Mouse (Mus musculus) brain, adult 2 months (tissue): ENCODE measurements at regions not wholly inside any gene's neighbourhood (a gene's known extent, or its start where the extent isn't known, plus 50 kb on each side); places are given as distances from the start of the nearest gene placed in this dataset.

Experiments
- DNase-seq: peaks from one replicate; pipeline ENCODE4 v3.0.0; 2011; ENCODE audit warnings: low read depth, low spot score

DNA sequence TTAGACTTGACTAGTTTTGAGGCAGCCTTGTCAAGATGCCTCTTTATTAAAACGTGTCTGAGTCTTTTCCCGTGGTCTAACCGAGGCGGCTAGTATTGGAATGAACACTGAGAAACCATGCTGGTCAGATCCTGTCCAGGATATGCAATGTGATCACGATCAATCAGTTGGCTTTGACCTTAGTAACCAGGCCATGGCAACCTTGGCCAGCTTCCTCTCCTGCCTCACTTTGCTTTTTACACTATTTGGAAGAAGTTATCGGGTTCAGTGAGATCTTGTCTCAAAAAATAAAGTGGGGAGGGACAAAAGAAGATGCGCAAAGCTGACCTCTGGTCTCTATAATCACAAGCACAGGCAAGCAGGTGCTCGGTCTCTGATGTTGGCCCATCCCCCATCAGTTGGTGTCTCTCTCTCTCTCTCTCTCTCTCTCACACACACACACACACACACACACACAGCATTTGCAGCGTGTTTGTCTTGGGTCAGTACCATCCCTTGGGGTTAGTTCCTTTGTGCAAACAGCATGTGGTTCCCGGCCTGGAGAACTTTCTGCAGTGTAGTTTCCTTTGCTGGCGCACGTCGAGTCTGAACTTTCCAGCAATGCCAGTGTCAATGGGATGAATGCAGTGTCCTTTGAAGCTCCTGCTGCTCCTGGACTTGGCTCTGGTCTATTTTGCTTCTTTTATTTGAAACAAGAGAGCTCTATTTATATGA, 117.6 kb upstream of the Spdye4c start:
- DNase-seq = no peak

DNA sequence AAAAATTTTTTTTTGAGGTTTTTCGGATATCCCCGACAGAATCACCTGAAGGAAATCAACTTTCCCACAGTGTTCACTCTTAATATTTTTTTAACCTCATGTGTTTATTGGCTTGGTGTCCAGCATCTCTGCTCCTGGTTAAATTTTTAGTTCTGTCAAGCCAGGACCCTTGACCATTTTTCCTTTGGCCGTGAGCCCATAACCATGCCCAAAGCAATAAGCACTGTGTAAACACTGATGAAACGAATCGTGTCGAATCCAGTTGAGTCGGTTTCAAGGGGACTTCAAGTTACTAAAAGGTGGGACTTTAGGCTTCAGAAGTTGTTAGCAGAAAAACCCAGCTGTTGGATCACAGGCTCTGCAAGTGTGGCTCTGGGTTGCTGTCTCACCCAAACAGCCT, 117.0 kb upstream of the Spdye4c start:
- no peak for DNase-seq

DNA sequence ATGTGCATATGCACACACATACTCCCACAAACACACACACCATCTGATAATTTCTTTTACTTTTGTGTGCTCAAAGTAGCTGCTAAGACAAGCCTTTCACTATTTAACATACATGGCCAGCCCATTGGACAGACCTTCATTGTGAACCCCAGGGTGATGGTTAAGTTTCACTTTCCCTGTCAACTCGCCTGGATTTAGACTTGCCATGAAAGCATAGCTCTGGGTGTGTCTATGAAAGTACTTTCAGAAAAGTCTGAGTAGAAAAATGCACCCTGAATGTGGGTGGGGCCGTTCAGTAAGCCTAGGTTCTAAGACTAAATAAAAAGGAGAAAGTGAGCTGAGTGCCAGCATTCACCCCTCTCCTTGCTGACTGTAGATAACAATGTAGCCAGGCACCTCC, 113.8 kb upstream of the Spdye4c start:
- DNase-seq = no peak

DNA sequence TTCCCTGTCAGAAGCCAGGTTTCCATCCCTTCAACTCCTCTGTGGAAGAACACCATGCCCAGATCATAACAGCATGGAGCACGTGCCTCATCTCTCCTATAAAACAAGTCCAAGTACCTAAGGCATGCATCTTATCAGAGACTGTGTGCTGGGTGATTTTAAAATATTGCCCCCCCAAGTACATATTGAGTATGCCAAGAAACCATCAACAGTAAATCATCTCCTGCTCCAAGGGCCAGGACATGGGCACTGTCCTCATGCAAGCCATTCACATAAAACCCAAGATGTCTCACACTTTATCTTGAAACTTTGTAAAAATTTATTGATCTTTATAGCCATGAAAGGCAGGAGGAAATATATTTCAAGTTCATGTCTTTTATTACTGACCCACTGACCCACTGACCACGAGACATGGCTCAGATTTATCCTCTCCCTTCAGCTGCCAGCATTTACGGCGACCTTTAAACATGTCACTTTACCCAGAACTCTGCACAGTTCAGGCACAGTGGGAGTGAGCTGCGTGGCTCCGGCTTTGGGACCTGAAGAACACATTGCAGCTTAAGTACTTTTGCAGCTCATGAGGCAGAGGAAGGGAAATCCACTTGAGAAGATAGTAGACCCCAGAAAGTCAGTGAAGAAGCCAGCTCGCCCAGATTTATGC, 99.7 kb upstream of the Spdye4c start:
- no peak for DNase-seq

DNA sequence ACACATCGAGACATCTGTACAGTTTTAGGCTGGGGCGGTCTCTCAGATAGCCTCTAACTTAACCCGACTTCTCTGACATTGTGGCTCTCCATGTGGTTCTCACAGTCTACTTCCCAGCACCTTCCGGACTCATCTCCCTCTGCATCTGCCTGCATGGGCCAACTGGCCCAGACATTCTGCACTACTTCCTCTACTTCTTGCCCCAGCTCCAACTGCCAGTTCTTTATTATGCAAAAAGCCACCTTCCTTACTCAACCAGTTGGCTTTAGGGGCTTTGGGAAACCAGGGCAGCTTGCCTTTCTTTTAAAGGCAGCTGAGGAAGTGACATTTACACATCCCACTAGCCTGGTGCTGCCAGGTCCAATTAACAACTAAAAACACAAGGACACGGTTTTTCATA, 97.1 kb upstream of the Spdye4c start:
- DNase-seq = peak; percentile 12

DNA sequence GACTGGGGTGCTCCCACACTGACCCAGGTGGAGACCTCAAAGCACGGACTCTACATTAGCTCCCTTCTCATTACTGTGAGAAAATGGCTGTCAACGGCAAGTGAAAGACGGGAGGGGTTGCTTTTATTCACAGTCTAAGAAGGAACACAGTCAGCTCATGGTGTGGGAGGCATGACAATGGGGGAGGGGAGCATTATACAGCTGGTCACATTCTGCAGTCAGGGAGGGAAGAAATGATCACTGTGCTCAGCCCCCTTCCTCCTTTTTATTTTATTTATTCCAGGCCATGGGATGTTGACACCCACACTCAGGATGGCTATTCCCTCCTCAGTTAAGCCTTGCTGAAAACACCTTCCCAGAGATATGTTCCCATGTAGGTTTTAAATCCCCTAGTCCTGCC, 93.1 kb upstream of the Spdye4c start:
- DNase-seq = peak; percentile 58

DNA sequence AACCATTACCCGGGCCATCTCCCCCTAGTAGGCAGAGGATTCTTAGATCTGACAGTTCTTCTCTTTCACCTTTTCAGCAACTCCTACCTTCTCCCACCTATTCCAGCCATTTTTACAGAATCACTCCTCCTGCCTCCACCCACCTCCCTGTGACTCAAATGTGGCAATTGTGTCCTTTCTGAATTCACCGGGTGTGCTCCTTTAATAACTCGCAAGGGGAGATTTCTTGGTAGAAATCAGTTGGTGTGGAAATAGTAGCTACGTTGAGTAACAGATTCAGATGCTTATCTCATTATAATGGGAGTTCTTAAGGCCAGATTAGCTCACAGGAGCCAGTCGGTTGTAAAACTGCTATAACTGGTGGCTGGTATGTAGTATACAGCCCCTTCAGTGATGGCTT, 92.4 kb upstream of the Spdye4c start:
- peak; percentile 66 for DNase-seq

DNA sequence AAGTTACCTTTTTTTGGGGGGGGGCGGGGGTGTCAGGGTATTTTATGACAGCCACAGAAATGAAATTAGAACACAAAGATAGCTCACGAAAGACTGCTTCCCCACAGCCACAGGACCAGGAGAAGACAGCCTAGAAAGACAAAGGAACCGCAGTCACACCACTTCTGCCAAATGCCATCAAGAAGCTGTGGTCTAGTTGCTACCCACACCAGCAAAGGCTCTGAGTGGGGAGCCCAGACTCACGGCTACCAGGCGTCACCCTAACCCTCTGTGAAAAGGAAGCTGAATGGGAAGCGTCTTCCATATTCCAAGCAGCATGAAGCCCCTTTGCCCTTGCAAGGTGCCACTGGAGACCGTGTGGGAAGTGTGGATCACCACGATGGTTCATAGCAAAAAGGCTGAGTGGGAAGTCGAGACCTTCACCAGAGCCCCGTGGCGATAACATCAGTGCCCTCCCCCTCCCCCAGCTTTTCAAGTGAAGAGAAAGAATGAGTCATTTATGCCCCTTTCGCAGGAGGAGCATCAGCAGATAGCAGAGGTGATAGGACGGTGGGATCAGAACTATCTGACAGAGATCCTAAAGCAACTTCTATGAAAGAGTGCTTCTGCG, 91.3 kb upstream of the Spdye4c start:
- DNase-seq = no peak

DNA sequence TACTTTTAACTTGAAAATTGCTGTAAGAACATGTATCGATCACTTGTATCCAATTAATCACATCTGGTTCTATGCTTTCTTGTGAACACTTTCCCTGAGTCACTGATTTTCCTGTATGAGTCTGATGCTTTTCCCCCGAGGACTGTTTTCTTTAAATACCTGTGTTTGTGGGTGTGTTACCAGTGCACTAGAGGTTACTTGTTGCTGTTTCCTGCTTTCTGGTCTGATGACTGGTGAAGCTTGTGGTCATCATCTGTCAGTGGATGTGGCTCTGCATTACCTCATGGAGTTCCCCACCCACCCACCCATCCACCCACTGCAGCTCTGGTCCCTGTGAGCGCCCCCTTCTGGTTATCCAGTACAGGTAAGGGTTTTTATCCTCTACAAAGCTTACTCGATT, 88.3 kb upstream of the Spdye4c start:
- no peak for DNase-seq

DNA sequence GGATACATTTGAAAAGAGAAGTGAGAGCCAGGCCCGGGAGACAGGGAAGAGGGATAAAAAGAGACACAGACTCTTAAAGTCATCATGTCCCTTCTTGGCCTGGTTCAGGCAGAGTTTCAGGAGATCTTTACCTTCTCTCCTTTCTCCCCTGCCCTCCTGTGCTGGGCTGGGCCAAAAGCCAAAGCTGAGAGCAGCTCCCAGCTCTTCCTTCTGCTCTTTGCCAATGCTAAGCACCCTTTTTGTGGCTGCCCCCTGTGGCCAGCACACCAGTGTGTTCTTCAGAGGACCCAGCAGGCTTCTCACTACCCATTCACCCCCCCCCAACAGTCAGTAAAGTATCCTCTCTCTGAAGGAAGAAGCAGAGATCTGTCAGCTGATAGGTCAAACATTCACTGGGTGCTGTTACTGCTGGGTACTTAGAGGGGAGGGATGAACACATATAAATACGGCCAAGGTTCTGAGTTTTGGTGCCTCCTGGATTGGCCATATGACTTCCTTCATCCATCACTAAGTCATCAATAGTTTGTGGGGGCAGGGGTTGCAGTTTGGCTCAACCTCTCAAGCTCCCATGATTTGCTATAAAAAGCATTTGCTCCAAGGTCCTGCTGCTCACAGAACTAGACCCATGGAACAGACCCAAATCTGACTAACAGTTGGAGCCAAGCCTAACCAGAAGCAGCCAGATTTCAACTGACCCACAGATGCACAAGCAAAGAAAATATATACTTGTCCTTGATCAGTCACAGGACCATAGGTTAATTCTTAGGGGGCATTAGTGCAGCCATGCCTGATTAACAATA, 87.7 kb upstream of the Spdye4c start:
- no peak for DNase-seq

DNA sequence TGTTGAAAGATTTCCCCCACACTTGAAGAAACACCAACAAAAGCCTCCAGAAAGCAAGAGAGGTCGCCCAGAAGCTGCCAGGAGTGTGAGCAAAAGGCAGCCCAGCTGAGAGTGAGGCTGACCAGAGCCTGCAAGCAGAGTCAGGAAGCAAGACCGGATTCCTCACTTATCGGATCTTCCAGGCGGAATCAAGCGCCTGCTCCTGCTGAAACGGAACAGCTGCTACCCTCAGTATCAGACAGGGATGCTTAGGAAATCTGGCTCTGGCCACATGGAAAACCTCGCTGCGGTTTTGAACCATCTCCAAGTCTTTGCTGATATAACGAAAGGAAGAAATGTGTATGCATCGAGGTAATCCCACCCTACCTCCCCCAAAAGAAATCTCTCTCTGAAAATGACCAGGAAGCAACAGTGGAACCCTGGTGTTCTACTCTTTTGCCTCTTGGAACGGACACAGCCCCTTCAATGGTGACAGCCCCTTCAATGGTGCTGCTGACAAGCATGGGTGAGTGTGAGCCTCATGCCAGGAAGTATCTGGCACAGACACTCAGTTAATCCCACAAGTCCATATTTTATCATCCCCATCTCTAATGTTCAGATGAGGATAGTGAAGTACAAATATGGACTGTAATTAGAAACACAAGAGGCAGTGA, 83.3 kb upstream of the Spdye4c start:
- peak; percentile 28 for DNase-seq

DNA sequence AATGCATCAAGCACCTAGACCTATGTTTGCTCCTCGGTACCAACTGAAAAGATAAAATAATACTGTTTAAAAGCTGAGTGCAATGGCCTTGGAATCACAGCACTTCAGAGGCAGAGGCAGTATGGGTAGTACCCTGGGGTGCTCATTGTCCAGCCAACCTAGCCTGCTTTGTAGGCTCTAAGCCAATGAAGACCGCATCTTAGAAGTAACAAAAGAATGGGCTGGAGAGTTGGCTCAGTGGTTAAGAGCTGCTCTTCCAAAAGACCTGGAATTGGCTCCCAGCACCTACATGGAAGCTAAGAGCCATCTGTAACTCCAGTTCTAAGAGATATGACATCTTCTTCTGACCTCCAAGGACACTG, 82.8 kb upstream of the Spdye4c start:
- no peak for DNase-seq

DNA sequence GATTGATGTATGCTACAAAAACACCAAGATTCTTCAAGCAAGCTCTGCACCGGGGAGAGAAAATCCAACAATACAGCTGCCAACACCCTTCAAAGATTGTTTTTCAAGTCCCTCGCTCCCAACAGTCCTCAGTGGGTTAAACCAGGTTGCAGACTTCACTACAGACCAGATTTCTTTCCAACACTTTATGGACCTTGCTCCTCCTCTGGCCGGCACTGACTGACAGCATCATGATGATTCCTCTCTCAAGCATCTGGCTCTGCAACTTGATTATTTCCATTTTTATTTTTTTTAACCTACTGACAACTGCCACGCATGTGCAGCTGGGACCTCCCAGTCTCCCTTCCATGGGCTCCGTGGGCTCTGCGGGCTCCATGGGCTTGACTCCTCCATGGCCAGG, 79.7 kb upstream of the Spdye4c start:
- no peak for DNase-seq

DNA sequence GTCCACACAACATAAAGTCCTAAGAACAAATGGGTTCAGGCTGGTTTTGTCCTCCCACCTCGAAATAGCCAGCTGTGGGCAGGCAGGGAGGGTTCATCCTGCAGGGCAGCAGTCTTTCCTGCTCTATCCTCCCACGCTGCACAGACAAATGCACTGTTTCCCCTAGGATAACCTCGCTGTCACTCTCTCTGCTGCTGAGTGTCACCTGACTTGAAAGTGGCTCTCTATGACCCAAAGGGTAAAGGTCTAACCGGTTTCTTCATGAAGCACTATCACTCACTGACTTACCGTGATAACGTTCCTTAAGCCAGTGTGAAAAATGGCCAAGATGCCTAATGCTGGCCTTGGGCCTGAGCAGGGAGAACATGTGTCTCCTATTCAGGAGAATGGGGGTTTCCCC, 78.2 kb upstream of the Spdye4c start:
- DNase-seq = no peak

DNA sequence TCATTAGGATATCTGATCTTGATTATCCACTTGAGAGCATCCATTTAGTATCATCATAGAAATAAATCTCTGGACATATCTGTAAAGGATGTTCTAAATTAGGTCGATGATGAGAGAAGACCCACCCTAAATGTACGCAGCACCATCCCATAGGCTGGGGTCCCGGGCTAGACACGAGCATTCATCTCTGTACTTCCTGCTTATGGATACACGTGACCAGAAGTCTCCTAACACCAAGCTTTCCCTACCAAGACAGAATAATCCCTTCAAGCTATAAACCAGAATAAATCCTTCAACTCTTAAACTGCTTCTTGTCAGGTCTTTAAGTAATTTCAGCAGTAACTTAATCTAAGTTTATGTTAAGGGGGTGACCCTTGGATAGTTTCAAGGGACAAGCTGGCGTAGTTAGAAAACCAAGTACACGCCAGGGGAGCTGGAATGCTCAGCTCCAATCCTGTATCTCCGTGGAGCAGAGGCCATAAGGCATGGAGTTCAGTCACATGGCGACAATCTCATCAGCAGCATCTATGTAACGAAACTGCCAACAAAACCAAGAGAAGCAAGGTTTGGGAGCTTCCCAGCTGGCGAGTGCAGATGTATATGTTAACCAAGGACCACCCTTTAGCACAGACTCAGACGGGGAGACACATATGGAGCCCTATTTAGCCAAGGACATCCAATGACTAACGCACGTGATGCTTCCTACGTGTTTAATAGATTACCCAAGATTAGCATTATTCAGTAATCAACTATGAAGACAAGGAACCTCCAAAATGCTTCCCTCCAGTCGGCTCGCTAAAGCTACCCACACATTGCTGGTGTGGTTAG, 76.3 kb upstream of the Spdye4c start:
- no peak for DNase-seq

DNA sequence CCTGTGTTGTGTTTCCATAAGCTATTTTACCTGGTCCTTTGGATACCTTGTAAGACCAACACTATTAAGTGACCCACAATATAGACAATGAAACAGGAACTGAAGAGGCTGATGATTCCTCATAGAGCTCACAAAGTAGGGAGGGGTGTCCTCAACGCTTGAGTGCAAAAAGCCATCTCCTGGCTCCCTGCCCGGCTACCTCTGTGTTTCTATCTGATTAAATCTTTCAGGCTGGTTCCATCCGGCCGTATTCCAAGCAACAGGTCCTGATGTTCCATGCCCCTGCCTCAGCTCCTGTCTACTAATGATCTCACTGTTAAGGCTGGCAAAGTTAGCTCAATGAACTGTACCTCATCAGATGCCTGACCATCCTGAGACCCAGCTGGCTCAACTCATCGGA, 75.3 kb upstream of the Spdye4c start:
- DNase-seq = no peak

DNA sequence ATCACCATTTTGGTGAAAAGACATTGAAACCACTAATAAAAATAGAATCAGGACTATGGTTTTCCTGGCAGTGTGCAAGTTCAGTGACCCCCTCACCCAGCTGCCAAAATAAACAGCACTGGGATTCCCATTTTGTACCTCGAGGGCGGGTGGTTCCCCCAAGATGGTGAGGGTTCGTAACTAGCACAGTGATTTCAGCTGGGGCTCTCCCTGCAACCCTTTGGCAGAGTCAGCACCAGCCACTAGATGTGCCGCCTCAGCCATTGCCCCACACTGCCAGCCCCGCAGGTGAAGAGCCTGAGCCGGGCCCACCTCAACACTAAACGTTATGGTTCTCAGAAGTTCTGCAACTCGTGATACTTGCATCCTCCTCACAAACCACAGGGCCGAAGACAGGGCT, 74.3 kb upstream of the Spdye4c start:
- no peak for DNase-seq

DNA sequence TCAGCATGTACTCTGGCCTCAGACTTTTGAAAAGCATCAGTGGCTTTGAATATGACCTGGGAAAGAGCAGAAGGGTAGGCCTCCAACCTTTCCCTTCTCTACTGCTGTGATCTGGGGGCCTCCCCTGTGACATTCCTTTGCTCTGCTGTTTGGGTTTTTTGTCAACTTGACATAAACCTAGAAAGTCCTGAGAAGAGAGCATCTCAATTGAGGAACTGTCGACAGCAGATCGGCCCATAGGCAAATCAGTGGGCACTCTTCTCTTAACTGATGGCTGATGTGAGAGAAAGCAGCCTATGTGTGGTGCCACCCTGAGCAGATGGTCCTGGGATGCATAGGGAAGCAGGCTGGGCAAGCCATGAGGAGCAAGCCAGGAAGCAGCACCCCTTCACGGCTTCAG, 72.9 kb upstream of the Spdye4c start:
- DNase-seq = no peak

DNA sequence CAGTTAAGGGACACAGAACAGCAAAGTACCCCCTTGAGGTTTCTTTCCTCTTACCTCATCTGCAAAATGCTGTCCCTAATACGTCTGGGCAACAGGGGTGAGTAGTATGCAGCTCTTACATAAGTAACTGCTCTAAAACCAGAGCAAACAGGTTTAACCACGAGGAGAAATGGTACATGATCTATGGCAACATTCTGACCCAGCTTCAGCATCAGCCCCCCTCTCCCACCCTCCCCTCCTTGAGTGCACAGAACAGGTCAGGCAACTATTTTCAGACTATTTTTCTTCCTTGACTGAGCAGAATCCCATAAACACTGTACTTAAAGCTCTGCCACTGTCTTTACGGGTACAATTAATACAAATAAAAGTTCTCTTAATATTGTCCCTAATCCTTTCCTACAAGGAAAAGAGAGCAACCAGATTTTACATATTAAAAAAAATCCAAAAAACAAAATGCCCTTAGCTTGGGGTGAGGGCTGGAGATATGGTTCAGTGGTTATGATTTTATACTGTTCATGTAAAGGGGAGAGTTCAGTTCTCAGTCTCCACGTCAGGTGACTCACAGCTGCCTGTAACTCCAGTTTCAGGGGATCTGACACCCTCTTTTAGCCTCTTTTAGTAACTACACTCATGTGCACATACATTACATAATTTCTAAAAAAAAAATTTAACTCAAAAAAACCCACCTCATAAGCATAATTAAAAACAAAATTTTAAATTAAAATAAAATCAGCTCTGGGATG, 69.1 kb upstream of the Spdye4c start:
- DNase-seq = no peak

DNA sequence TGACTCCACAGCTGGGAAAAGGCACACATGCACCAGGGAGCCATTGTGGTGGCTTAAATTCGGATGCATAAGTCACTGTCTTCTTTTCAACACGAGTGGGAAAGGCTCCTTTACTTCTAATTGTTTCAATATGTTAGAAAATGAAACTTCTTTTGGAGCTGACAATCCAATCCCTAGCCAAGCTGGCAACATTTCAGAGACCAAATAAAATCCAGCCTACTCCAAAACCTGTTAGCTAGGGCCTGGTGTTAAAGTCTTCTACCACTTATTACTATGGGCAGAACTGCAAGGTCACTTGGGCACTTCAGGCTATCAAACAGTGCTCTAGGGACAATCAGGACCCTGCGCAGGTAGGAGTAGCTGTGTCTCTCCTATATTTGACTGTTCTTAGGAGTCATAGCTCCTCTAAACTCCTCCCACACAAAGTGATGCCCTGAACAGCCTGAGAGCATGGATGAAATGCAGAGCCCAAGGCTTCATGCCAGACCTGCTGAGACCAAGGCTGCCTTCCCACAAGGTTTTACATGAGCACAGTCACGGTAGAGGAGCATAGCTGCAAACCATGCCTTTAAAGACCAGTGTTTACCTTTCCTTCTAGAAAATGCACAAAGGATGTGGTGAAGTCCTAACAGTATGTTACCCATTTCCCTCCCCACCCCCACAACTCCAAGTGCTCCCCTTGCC, 67.4 kb upstream of the Spdye4c start:
- DNase-seq = no peak
